Mouse (Mus musculus) ES-Bruce4 (cell line): ENCODE results near the gene Cxcl3. TPM values are rescaled to one million over a fixed set of nuclear protein-coding genes. Genes with fewer than 3 reads are reported as not detected.
A peak's percentile ranks its signal among the peaks of the same experiment; 100 is the strongest.
"Not testable (repeated sequence)": the region's sequence is repeated elsewhere in the genome, so short reads cannot be mapped to it uniquely, and the experiment has no call there.

Experiments
- H3K27ac ChIP-seq: 2 replicates; pipeline ENCODE4 v1.5.1; 2012; ENCODE audit warnings: low read length, inconsistent platforms; ENCODE audit not compliant: insufficient read depth
- H3K27me3 ChIP-seq: 2 replicates; pipeline ENCODE4 v1.6.1; 2012; ENCODE audit warnings: mild to moderate bottlenecking, low read length, inconsistent platforms; ENCODE audit not compliant: control insufficient read depth, poor library complexity, insufficient read depth, severe bottlenecking
- H3K36me3 ChIP-seq: 2 replicates; pipeline ENCODE4 v1.6.1; 2012; ENCODE audit warnings: inconsistent platforms, mild to moderate bottlenecking, low read length, moderate library complexity; ENCODE audit not compliant: control insufficient read depth, poor library complexity, insufficient read depth, severe bottlenecking
- H3K4me1 ChIP-seq: one replicate; pipeline ENCODE4 v1.8.1; 2011; ENCODE audit warnings: low read length; ENCODE audit not compliant: control insufficient read depth, insufficient read depth
- H3K4me3 ChIP-seq: 2 replicates; pipeline ENCODE4 v1.5.1; 2011; ENCODE audit warnings: low read depth, mild to moderate bottlenecking, low read length
- H3K9ac ChIP-seq: 2 replicates; pipeline ENCODE4 v1.6.1; 2012; ENCODE audit warnings: low read depth, mild to moderate bottlenecking, inconsistent platforms; ENCODE audit not compliant: poor library complexity, severe bottlenecking
- H3K9me3 ChIP-seq: replicated peaks from 2 replicates; pipeline ENCODE4 v1.6.1; 2012; ENCODE audit warnings: mild to moderate bottlenecking, low read length, inconsistent platforms; ENCODE audit not compliant: control insufficient read depth, poor library complexity, insufficient read depth, severe bottlenecking
- CTCF ChIP-seq: IDR thresholded peaks from one replicate; pipeline ENCODE4 v1.8.1; 2011; ENCODE audit warnings: low read depth, low read length
- EP300 ChIP-seq: IDR thresholded peaks from 2 replicates; pipeline ENCODE4 v1.6.1; 2011; ENCODE audit warnings: low read depth, low read length; ENCODE audit not compliant: insufficient read depth
- POLR2A ChIP-seq: IDR thresholded peaks from one replicate; pipeline ENCODE4 v1.8.1; 2011; ENCODE audit warnings: low read length; ENCODE audit not compliant: insufficient read depth
- polyA plus RNA-seq: library from polyadenylated mRNA; stranded (reverse); fragments of >200 nt; gene quantifications from 2 replicates; pipeline ENCODE4 v1.2.4, GENCODE M21; 2011; ENCODE audit warnings: low read depth; ENCODE audit not compliant: missing spikeins, insufficient read depth, insufficient read length

Gene Cxcl3
- polyA plus RNA-seq, 1 experiment, result not detected

DNA sequence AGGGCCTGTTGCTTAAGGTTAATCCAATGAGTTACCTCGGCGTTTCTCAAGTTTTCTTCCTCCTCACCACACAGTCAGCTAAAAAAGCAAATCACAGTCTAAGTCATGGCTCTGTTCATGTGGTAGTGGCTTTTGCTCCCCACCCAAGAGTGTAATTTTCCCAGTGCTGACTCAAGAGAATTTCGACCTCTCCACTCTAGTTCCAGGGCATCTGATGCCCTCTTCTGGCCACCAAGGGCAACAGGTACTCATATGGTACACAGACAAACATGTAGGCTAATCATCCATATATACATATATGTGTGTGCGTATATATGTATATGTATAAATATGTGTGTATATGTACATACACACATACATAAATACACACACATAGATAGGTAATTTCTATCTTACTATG, 2.2 kb downstream of the Cxcl3 start:
- Histone ChIP-seq H3K4me1 (no peaks in the 10 kb centered on the region), H3K36me3 (no peaks in the 10 kb centered on the region), H3K4me3 (no peak overlapping the region), H3K9ac (no peak overlapping the region), H3K9me3 (no peaks in the 10 kb centered on the region), H3K27me3 (no peaks in the 10 kb centered on the region), H3K27ac (no peak overlapping the region)
- no peak for TF ChIP-seq POLR2A
- TF ChIP-seq EP300, result no peak
- TF ChIP-seq CTCF, result peak; percentile 9

DNA sequence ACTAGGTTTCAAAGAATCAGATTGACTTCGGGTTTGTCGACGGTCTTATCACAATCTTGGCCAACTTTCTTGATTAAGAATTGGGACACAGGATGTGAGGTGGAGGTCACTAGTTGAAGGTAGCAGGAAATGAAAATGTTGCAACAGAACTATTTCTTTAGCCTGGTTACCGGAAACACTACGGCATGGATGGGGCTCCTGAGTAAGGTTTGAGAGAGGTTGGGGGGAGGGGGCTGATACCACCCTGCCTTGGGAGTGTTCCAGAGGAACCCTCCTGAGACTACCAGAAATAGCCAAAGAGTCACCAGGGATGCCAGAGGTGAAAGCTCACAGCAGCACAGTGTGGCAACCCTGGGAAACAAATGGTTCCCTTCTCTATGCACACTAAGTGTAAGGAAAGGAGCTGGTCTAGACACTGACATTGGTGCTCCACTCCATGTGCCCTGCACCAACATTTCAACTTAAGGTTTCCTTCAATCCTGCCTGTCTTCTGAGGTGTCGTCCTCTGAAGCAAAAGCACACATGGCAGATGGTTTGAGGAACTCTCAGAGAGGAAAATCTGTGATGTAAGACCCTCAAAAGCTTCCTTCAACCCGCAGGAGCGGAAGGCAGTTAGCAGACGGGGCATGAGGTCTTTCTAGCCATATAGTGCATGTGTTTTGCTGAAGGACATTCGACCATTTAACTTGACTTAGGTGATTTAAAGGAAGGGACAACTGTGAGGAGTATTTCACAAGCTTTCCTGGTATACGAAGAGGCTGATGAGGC, 3.6 kb downstream of the Cxcl3 start:
- Histone ChIP-seq H3K4me1 (no peaks in the 10 kb centered on the region), H3K9me3 (no peaks in the 10 kb centered on the region), H3K36me3 (no peaks in the 10 kb centered on the region), H3K27me3 (no peaks in the 10 kb centered on the region), H3K27ac (no peak overlapping the region), H3K9ac (no peak overlapping the region), H3K4me3 (no peak overlapping the region)
- TF ChIP-seq POLR2A (no peak), EP300 (no peak), CTCF (no peak)

DNA sequence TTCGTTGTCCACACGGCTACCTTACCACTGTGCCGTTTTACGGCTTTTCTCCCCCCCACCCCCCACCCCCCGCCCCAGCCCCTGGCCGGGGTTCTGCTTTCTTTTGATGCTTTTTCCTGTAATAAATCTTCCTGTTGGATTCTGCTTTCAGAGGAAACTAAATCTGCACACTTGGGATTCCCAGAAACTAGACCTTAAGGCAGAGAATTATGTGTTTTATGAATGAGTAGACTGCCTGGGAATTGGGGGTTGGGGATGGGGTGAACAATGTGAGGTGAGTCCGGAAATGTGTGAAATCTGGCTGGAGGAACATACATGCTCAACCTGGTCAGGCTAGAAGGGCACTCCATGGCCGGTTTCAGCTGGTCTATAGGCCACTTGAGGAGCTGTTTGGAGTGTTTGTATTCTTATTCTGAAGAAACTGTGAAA, 4.2 kb downstream of the Cxcl3 start:
- Histone ChIP-seq H3K36me3 (no peaks in the 10 kb centered on the region), H3K4me3 (no peak overlapping the region), H3K9ac (no peak overlapping the region), H3K27me3 (no peaks in the 10 kb centered on the region), H3K9me3 (no peaks in the 10 kb centered on the region), H3K4me1 (no peaks in the 10 kb centered on the region), H3K27ac (no peak overlapping the region)
- TF ChIP-seq CTCF (no peak), EP300 (no peak), POLR2A (no peak)

DNA sequence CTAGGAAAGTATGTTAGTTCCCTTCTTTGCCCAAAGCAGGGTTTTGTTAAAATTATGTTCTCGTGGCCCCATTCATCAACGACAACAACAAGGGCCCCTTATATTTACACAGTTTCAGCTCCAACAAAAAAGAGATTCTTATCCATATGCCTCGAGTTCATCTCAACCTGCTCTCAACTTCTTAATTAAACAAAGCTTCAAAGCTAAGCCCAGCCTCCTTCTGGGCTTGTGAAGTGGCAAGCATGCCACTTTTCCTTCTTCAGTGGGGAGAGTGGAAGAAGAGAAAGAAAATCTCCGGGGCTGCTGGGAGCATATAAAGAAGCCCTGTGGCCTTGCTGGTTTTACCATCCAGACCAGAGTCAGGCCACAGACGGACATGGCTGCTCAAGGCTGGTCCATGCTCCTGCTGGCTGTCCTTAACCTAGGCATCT, 8.3 kb downstream of the Cxcl3 start, which contains the start of gene Cxcl15:
Gene Cxcl15 (plus strand): TSS at position 340 of the 431 bp plus-strand sequence.
- Histone ChIP-seq H3K4me1 (no peaks in the 10 kb centered on the region), H3K27ac (no peak within 1 kb of the TSS)
- no peak for TF ChIP-seq POLR2A

DNA sequence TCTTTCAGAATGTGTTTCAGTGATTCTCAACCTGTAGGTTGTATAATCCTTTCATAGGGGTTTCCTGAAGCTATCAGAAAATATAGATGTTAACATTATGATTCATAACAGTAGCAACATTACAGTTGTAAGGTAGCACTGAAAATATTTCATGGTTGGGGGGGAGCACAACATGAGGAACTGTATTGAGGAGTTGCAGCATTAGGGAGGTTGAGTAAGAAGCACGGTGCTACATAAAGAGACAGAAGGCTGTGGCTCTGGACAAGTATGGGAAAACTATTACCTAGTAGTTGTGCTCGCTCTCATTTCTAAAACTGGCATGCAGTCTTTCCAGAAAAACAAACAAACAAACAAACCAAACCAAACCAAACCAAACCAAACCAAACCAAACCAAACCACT, 9.5 kb downstream of the Cxcl3 start:
- not testable (repeated sequence) for H3K9me3 ChIP-seq, H3K4me1 ChIP-seq, H3K4me3 ChIP-seq, H3K36me3 ChIP-seq, H3K27me3 ChIP-seq, H3K9ac ChIP-seq, H3K27ac ChIP-seq

More for the DNA sequence above, 8.3 kb downstream of the Cxcl3 start, which contains the start of gene Cxcl15:
- Histone ChIP-seq H3K4me3 (no peak within 1 kb of the TSS), H3K9ac (no peak within 1 kb of the TSS), H3K9me3 (no peaks in the 10 kb centered on the region), H3K36me3 (no peaks in the 10 kb centered on the region), H3K27me3 (no peaks in the 10 kb centered on the region)

DNA sequence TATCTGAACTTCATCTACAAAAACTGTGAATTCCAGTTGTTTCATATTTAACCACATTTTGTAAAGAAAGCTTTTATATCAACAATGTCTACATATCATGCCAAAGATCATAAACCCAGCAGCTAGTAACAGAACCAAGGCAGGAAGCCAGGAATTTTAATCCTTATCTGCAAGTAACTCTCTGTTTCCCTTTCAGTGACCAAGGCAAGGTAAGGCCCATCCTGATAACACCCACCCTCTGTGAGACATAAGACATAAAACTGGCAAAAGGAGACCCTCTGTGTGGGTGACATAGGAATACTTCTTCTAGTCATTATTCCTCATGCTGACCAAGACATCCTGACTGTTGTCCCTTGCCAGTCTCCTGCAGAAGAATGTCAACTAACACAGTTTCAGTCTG, 18.7 kb downstream of the Cxcl3 start:
- Histone ChIP-seq H3K4me3 (no peak overlapping the region), H3K27me3 (no peaks in the 10 kb centered on the region), H3K9me3 (0 out of 2 replicates have a peak, but pooled peaks cover 3% of the 10 kb centered on the region), H3K36me3 (no peaks in the 10 kb centered on the region), H3K4me1 (no peaks in the 10 kb centered on the region), H3K27ac (no peak overlapping the region), H3K9ac (no peak overlapping the region)
- TF ChIP-seq POLR2A, result no peak
- no peak for TF ChIP-seq EP300
- no peak for TF ChIP-seq CTCF
